Mouse (Mus musculus) adrenal gland (tissue): ENCODE data around the gene Gng7.
"Not testable (repeated sequence)": the region's sequence is repeated elsewhere in the genome, so short reads cannot be mapped to it uniquely, and the experiment has no call there.

Experiments used
- intact Hi-C: fragments of 180-260 bp; cut with DNase I; formaldehyde crosslinking; loops from one replicate; pipeline ENCODE4 v1.15.1; 2025
- long read RNA-seq, 2 experiments: library from polyadenylated mRNA; unstranded; transcript quantifications; one replicate each; pipeline ENCODE4 v2.0.0; 2020; ENCODE audit warnings: borderline replicate concordance in 1 of 2; ENCODE audit not compliant: insufficient replicate concordance in 1 of 2

Gene Gng7
- long read RNA-seq, experiment 1, partial matches to known transcripts, result 0 of 3 reads
- long read RNA-seq, experiment 1, other reads (novel, unspliced or antisense), result 2 of 3 reads
- long read RNA-seq, experiment 2, partial matches to known transcripts, result 0 of 2 reads
- long read RNA-seq, experiment 2, other reads (novel, unspliced or antisense), result 0 of 2 reads

- intact Hi-C loops, result no loop called here
Measured at GRCm38 (mm10) chr10:81014393-81015384, at the start of gene Gng7. Gene Gng7, minus strand, starts transcription at chr10:81014945.

- intact Hi-C loops, result not testable (repeated sequence)
Measured at GRCm38 (mm10) chr10:81064519-81064918, 49.8 kb upstream of the Gng7 start.

GRCm38 (mm10) chr10:81062710-81063109, 48.0 kb upstream of the Gng7 start:
- intact Hi-C loops, result no loop called here

GRCm38 (mm10) chr10:81059603-81060543, 45.1 kb upstream of the Gng7 start, which contains the start of gene Sgta:
Gene Sgta, minus strand, starts transcription at chr10:81060181.
- intact Hi-C loops, result no loop called here

GRCm38 (mm10) chr10:81058896-81059295, 44.2 kb upstream of the Gng7 start:
- intact Hi-C loops, result no loop called here

- intact Hi-C loops, result no loop called here
Measured at GRCm38 (mm10) chr10:81057406-81058130, 42.8 kb upstream of the Gng7 start.

GRCm38 (mm10) chr10:81055802-81056340, 41.1 kb upstream of the Gng7 start:
- intact Hi-C loops, result not testable (repeated sequence)

GRCm38 (mm10) chr10:81055169-81055568, 40.4 kb upstream of the Gng7 start:
- intact Hi-C loops, result no loop called here

GRCm38 (mm10) chr10:81052577-81052976, 37.8 kb upstream of the Gng7 start:
- intact Hi-C loops, result no loop called here

- intact Hi-C loops, result no loop called here
Measured at GRCm38 (mm10) chr10:81051133-81051532, 36.4 kb upstream of the Gng7 start.

- intact Hi-C loops, result no loop called here
Measured at GRCm38 (mm10) chr10:81050645-81051044, 35.9 kb upstream of the Gng7 start.

GRCm38 (mm10) chr10:81045246-81045645, 30.5 kb upstream of the Gng7 start:
- intact Hi-C loops, result not testable (repeated sequence)

GRCm38 (mm10) chr10:81041458-81042175, 26.9 kb upstream of the Gng7 start:
- intact Hi-C loops, result loop anchor here (5.0 kb wide), 1 partner anchor 39 kb away; no protein-coding TSS in a partner anchor

- intact Hi-C loops, result no loop called here
Measured at GRCm38 (mm10) chr10:81036988-81037580, 22.3 kb upstream of the Gng7 start, which contains the start of gene Slc39a3. Gene Slc39a3, minus strand, starts transcription at chr10:81037426.

GRCm38 (mm10) chr10:81036251-81036650, 21.5 kb upstream of the Gng7 start:
- intact Hi-C loops, result no loop called here

GRCm38 (mm10) chr10:81033586-81033985, 18.8 kb upstream of the Gng7 start:
- intact Hi-C loops, result no loop called here

- intact Hi-C loops, result no loop called here
Measured at GRCm38 (mm10) chr10:81029031-81029430, 14.3 kb upstream of the Gng7 start.

GRCm38 (mm10) chr10:81028219-81028618, 13.5 kb upstream of the Gng7 start:
- intact Hi-C loops, result no loop called here

- intact Hi-C loops, result no loop called here
Measured at GRCm38 (mm10) chr10:81027331-81027730, 12.6 kb upstream of the Gng7 start.
